Mouse (Mus musculus) layer of hippocampus, postnatal 14 days (tissue): ENCODE results near the gene Gucy2c. TPM values are rescaled to one million over a fixed set of nuclear protein-coding genes. Genes with fewer than 3 reads are reported as not detected.
"Not testable (repeated sequence)": the region's sequence is repeated elsewhere in the genome, so short reads cannot be mapped to it uniquely, and the experiment has no call there.

Experiments used
- DNase-seq, 2 experiments: peaks; one replicate each; pipeline ENCODE4 v3.0.0; 2021 to 2022; ENCODE audit warnings: low spot score in 2 of 2, mixed read lengths in 1 of 2
- total RNA-seq, 2 experiments: library from RNA; stranded (reverse); gene quantifications; 2 replicates each; pipeline ENCODE4 v1.2.3; 2021

Gene Gucy2c
- total RNA-seq, 2 experiments from 2014 or later: 0.46 to 0.52 TPM

GRCm38 (mm10) chr6:136803739-136804633 lies 22.4 kb upstream of the Gucy2c start, which contains the start of gene Hist4h4:
TSS of gene Hist4h4 (minus strand) at chr6:136804415.
- peak; percentile 98 for DNase-seq

GRCm38 (mm10) chr6:136803093-136803738 lies 21.7 kb upstream of the Gucy2c start:
- DNase-seq: no peak

- DNase-seq: no peak
Measured at GRCm38 (mm10) chr6:136801274-136801673, 19.7 kb upstream of the Gucy2c start.

DNA sequence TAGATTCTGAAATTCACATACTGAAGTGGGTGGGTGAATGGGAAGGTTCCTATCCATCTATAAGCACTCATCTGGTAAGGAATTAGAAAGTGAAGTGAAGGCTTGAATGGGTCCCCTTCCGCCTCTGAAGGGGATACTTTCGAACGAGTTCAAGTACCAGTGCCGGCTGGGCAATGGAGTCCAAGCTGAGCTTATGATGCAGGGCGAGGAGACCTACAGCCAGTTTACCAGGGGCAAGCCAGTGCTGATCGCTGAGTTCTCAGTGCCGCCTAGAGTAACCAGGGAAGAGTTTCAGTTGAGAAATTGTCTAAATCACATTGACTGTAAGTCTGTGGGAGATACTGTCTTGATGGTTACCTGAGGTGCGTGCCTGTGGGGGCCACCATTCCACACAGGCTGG lies 19.1 kb upstream of the Gucy2c start:
- no peak for DNase-seq

DNA sequence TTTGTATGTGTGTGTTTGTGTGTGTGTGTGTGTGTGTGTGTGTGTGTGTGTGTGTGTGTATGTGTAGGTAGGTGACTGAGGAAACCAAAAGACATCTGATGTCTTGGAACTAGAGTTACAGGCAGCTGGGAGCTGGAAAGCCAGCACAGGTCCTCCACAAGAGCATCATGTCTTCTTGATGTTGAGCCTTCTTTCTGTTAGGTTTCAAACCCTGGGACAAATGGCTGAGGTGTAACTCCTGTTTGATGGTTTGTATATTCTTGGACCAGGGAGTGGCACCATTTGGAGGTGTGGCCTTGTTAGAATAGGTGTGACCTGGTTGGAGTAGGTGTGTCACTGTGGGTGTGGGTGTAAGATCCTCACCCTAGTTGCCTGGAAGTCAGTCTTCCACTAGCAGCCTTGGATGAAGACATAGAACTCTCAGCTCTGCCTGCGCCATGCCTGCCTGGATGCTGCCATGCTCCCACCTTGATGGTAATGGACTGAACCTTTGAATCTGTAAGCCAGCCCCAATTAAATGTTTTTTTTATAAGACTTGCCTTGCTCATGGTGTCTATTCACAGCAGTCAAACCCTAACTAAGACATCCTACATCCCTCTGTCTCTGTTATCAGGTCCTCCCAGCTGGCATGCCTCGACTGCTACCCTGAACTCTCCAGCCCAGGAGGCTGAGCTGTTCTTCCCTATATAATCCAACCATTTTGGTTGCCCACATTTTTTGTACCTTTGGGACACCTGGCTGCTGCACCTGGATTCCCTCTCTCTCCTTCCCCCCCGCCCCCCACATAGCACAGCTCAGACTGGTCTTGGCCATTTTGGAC lies 16.5 kb upstream of the Gucy2c start:
- DNase-seq: not testable (repeated sequence)

GRCm38 (mm10) chr6:136795850-136796249 lies 14.3 kb upstream of the Gucy2c start:
- no peak for DNase-seq

DNA sequence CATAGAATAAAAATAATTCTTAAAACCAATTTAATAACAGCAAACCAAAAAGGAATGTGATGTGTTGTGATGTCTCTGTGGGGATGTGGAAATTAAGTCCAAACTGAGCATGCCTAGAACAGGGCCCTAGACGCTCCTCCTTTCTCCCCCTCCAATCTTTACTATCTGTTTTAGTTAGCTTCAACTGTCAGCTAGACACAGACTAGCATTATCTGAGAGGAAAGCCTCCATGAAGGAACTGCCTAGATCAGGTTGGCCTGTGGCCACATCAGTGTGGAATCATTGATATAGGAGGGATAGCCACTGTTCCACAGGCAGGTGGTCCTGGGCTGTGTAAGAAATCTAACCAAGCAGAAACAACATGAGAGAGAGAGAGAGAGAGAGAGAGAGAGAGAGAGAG lies 13.5 kb upstream of the Gucy2c start:
- DNase-seq: no peak

GRCm38 (mm10) chr6:136793831-136794525 lies 12.4 kb upstream of the Gucy2c start:
- no peak for DNase-seq

DNA sequence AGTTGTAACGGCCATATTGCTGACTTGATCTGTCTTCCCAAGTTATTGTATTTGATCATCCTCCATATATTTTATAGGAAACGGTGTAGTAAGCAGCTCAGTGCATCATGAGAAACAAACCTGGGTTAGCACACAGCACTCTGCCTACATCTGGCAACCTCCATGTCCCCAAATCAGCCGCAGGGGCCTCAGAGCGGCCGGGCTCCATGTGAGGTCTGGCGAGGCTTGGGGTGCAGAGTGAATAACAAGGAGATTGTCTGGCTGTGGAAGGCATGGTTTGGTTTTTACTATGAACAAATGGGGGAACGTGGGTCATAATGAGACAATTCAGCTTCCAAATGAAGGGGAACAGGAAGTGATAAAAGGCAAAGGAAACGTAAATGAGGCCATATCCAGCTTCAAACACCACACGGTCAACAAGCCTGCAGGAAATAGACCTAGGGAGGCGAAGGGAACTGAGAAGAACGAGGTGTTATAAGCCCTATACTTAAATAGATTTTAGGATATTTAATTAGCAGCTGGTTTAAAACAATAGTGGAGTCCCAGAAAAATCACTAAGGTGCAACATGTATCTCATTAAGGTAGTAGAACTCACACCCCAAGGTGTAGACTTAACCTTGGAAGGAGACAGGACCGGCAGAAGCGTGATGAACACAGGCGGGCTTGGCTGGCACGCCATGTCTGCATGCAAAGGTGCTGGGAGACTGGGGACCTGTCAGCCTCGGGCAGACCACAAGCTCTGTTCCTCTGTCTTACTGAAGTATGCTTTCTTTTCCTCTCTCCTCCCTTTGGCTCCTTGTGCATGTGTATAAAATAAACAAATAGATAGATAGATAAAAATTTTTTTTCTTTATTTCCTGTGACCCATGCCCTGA lies 11.6 kb upstream of the Gucy2c start:
- DNase-seq: no peak

GRCm38 (mm10) chr6:136789391-136789971 lies 7.9 kb upstream of the Gucy2c start:
- DNase-seq: no peak

- DNase-seq: no peak
Measured at GRCm38 (mm10) chr6:136782761-136783160, 1.2 kb upstream of the Gucy2c start.

DNA sequence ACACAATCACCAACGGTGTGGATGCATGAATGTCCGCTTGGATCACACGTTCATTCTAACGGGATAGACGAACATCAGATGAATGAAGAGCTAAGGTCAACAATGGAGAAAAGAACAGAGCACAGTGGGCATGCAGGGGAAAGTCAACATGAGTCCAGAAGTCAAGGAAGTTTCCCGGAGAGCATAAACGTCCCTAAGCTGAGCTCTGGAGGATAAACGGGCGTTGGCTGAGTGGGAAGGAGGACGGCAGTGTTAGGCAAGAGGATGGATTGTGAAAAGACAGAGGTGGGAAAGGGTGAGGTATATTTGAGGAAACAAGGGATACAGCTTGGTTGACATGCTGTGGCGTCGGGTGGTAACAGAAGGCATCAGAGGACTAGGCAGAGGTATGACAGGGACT lies 581 bp upstream of the Gucy2c start:
- DNase-seq: no peak

DNA sequence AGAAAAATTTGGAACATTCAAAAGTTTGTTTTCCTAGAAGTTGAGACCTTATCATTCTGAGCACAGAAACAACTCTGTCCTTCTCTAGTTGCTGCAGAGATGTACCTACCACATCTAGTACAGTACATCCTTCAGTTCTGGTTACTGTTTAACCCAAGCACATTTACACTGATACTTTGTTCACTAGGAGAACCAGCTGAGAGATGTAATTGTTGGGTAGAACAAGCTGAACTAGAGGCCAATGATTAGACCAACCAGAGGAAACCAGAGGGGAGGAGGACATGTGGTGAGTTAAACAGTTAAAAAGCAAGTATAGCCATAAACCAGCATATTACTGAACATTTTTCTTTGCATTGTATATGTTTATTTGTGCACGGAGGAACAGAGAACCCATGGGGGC lies 5.2 kb downstream of the Gucy2c start:
- no peak for DNase-seq

DNA sequence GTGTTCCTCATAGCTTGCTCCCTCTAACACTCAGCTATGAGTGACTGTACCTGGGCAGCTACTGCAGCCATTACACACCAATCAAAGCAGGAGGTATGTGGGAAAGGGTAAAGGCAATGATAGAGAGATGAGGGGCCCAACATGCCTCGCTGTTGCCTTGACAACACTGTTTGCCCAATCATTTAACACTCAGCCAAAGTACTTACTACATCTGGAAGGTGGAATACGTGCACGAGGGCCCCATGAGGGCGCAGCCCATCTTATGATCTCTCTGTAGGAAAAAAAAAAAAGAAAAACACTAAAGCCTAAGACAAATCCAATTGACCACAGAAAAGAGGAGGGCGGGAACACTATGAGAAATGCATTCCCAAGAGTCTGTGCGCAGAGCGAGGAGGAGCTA lies 11.7 kb downstream of the Gucy2c start:
- DNase-seq: no peak

DNA sequence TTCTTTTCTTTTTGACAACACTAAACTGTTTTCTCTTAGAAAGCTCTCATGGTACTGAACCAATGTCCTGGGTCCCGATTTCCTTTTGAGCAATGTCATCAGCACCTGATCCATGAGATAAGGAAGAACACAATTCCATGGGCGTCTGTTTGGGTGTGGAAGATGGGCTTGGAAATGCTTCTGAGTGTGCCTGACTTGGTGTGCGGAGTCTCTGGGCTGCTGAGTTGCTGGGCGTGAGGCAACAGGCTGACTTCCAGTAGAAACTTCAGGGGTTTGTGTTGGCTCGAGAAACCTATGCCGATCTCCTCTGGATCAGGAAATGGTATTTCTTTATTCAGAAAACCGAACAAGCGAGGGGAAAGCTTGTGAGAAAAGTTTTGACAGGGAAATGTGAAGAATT lies 12.4 kb downstream of the Gucy2c start:
- DNase-seq: no peak

- no peak for DNase-seq
Measured at GRCm38 (mm10) chr6:136763912-136764311, 17.7 kb downstream of the Gucy2c start.

DNA sequence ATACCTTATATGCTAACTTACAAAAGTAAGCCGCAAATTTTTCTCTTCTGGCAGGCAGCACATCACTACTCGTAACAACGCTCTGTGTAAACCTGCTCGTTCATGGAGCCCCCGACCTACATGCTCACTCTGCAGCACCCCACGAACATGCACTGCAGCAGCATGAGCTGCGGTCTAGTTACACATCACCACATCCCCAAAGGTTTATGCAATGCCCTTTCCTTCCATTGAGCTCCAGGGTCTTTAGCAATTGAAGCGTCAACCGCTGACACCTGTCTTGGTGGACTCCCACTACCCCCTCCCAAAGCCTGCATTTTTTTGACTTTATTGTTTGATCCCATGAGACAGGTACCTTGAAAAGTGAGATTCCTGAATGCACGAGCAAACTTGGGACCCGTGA lies 31.0 kb downstream of the Gucy2c start:
- DNase-seq: no peak

DNA sequence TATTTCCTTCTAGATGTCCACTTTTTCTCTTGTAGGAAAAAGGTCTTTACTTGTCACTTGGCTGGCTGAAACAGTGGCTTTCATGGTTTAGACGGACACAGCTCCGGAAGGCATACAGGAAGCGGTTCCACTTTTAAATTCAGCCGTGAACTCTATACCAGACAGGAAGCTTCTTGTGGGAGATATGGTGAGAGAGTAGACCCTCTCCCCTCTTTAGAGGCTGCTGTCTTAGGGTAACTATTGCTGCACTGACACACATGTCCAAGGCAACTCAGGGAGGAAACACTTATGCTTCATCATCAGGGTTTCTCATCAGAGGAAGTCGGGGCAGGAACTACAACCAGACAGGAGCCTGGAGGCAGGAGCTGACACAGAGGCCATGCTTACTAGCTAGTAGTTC lies 36.0 kb downstream of the Gucy2c start:
- DNase-seq: no peak

- no peak for DNase-seq
Measured at GRCm38 (mm10) chr6:136743729-136744128, 37.8 kb downstream of the Gucy2c start.
